Mouse (Mus musculus): Measurements from ENCODE around the gene Scn4b. TPM values are rescaled to one million over a fixed set of nuclear protein-coding genes. Genes with fewer than 3 reads are reported as not detected.

Gene Scn4b
- polyA plus RNA-seq, 1 experiment from 2014 or later, result 1.6 TPM

DNA sequence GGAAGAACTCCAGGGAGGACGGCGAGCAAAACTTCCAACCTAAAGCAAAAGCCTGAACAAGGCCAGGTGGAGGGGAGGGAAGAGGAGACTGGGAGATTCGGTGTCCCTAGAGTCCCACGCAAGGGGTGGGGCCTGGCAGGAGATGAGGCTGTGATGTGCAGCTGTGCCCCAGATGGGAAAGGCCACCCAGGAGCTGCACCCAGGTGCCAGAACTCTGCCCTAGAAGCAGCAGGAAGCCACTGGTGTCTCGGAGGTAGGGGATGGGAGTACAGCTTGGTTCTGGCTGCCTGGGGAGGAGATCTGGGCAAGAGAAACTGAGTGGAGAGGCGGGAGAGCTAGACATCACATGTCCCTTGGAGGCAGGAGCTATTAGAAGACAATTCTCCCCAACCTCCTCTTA is 17.2 kb upstream of the Scn4b start:
- H3K4me1 ChIP-seq (ENCODE audit: control insufficient read depth, insufficient read depth, low read length), result peaks cover 10% of the 10 kb centered on the region
- H3K4me3 ChIP-seq (ENCODE audit: low read length), result no peak overlapping the region
- WGBS, result 56% methylated on average over 6 of the region's 6 CpGs
- H3K4me2 ChIP-seq (ENCODE audit: low read depth, low read length), result no peak overlapping the region
- H3K27ac ChIP-seq (ENCODE audit: low read length), result no peak overlapping the region
- no peak; the same call in 1 of the 2 replicates for ATAC-seq (replicated peaks; ENCODE audit: extremely low read depth, insufficient read depth, low FRiP score)
- no peaks in the 10 kb centered on the region for H3K36me3 ChIP-seq (ENCODE audit: control insufficient read depth, insufficient read depth)
- no peaks in the 10 kb centered on the region for H3K27me3 ChIP-seq (ENCODE audit: control insufficient read depth, insufficient read depth, low read length)
- H3K9ac ChIP-seq (ENCODE audit: low read length), result no peak overlapping the region
- no peaks in the 10 kb centered on the region for H3K9me3 ChIP-seq (replicated peaks; ENCODE audit: control insufficient read depth, low read length)

- Histone ChIP-seq H3K4me1 (ENCODE audit: control insufficient read depth, insufficient read depth, low read length) (peaks cover 13% of the 10 kb centered on the region), H3K27ac (ENCODE audit: low read length) (no peak overlapping the region; the same call in 1 of the 2 replicates), H3K27me3 (ENCODE audit: control insufficient read depth, insufficient read depth, low read length) (no peaks in the 10 kb centered on the region), H3K4me3 (ENCODE audit: low read length) (peak overlapping the region; percentile 28), H3K9ac (ENCODE audit: low read length) (peak overlapping the region; percentile 27), H3K4me2 (ENCODE audit: low read depth, low read length) (peak overlapping the region; percentile 63), H3K9me3 (replicated peaks; ENCODE audit: control insufficient read depth, low read length) (no peaks in the 10 kb centered on the region), H3K36me3 (ENCODE audit: control insufficient read depth, insufficient read depth) (no peaks in the 10 kb centered on the region)
- 5% methylated on average over 10 of the region's 10 CpGs for WGBS
- peak; percentile 69 for ATAC-seq (replicated peaks; ENCODE audit: extremely low read depth, insufficient read depth, low FRiP score)
These were observed 16.4 kb upstream of the Scn4b start for GRCm38 (mm10) chr9:45121769-45122168.

DNA sequence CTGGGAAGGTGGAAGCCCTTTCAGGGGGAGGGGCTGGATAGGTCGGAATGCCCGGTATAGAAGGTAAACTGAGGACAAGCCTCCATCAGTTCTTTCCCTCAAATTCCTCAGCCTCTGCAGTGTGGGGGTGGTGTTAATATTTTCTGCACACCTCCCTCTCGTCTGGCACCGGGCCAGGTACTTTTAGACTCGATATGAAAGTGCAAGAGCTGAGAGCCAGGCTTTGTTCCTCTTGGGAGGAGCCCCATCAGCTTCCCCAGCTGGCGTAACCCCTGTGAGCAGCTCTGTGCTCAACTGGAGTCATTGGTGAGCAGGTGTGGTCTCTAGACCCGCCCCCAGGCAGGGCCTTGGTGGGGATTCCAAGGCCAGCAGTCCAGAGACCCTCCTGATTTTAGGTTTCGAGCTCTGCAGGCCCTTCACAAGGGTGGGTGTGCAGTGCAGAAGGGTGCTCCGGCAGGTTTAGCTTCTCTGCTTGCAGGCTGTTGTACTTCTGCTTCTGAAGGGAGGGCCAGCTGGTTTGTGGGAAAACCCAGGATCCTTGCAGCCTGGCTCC is 15.9 kb upstream of the Scn4b start:
- peak; percentile 53; the same call in 1 of the 2 replicates for ATAC-seq (replicated peaks; ENCODE audit: extremely low read depth, insufficient read depth, low FRiP score)

DNA sequence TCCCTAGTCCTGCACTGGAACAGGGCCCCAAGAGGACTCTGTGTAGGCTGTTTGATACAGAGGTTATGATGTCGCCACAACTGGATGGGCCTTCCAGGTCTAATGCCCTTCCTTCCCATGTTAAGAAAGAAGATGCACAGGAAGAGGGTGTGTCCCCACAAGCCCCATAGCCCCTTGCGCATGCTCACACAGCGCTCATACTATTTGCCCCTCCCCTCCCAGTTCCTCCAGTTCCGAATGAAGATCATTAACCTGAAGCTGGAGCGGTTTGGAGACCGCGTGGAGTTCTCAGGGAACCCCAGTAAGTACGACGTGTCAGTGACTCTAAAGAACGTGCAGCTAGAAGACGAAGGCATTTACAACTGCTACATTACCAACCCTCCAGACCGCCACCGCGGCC is 13.0 kb upstream of the Scn4b start:
- H3K4me1 ChIP-seq (ENCODE audit: control insufficient read depth, insufficient read depth, low read length), result peaks cover 9% of the 10 kb centered on the region
- no peak overlapping the region for H3K4me2 ChIP-seq (ENCODE audit: low read depth, low read length)
- H3K36me3 ChIP-seq (ENCODE audit: control insufficient read depth, insufficient read depth), result no peaks in the 10 kb centered on the region
- no peaks in the 10 kb centered on the region for H3K27me3 ChIP-seq (ENCODE audit: control insufficient read depth, insufficient read depth, low read length)
- H3K9ac ChIP-seq (ENCODE audit: low read length), result no peak overlapping the region
- H3K4me3 ChIP-seq (ENCODE audit: low read length), result no peak overlapping the region
- ATAC-seq (replicated peaks; ENCODE audit: extremely low read depth, insufficient read depth, low FRiP score), result no peak
- 86% methylated on average over 14 of the region's 14 CpGs for WGBS
- H3K9me3 ChIP-seq (replicated peaks; ENCODE audit: control insufficient read depth, low read length), result no peaks in the 10 kb centered on the region
- H3K27ac ChIP-seq (ENCODE audit: low read length), result no peak overlapping the region

More for the DNA sequence above, 15.9 kb upstream of the Scn4b start:
- Histone ChIP-seq H3K4me2 (ENCODE audit: low read depth, low read length) (peak overlapping the region; percentile 63), H3K9ac (ENCODE audit: low read length) (peak overlapping the region; percentile 12; the same call in 1 of the 2 replicates), H3K27ac (ENCODE audit: low read length) (peak overlapping the region; percentile 40), H3K36me3 (ENCODE audit: control insufficient read depth, insufficient read depth) (no peaks in the 10 kb centered on the region), H3K4me3 (ENCODE audit: low read length) (peak overlapping the region; percentile 28), H3K27me3 (ENCODE audit: control insufficient read depth, insufficient read depth, low read length) (no peaks in the 10 kb centered on the region), H3K4me1 (ENCODE audit: control insufficient read depth, insufficient read depth, low read length) (peaks cover 13% of the 10 kb centered on the region), H3K9me3 (replicated peaks; ENCODE audit: control insufficient read depth, low read length) (no peaks in the 10 kb centered on the region)
- 14% methylated on average over 9 of the region's 9 CpGs for WGBS

DNA sequence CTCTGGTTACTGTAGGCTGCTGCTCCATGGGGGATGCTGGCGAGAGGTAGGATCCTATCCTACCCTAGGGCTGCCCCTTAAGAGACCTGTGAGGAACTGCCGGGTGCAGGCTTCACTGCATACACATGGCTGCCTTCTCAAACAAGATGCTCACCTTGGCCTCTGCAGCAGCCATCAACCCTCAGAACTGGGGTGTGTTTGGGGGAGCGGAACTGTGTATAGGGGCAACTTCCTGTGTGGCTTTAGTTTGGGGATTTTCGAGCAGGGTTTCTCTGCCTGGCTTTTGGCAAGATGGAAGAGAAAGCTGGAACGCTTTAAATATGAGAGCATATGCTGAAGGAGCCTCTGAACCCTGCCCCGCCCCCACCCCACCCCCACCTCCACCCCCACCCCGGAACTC is 11.3 kb upstream of the Scn4b start:
- no peak overlapping the region for H3K27ac ChIP-seq (ENCODE audit: low read length)
- H3K36me3 ChIP-seq (ENCODE audit: control insufficient read depth, insufficient read depth), result no peaks in the 10 kb centered on the region
- 48% methylated on average over 7 of the region's 7 CpGs for WGBS
- H3K27me3 ChIP-seq (ENCODE audit: control insufficient read depth, insufficient read depth, low read length), result 0 out of 2 replicates have a peak, but pooled peaks cover 3% of the 10 kb centered on the region
- H3K9ac ChIP-seq (ENCODE audit: low read length), result no peak overlapping the region
- no peak for ATAC-seq (replicated peaks; ENCODE audit: extremely low read depth, insufficient read depth, low FRiP score)
- no peaks in the 10 kb centered on the region for H3K9me3 ChIP-seq (replicated peaks; ENCODE audit: control insufficient read depth, low read length)
- H3K4me2 ChIP-seq (ENCODE audit: low read depth, low read length), result no peak overlapping the region
- peaks cover 8% of the 10 kb centered on the region for H3K4me1 ChIP-seq (ENCODE audit: control insufficient read depth, insufficient read depth, low read length)
- no peak overlapping the region for H3K4me3 ChIP-seq (ENCODE audit: low read length)

DNA sequence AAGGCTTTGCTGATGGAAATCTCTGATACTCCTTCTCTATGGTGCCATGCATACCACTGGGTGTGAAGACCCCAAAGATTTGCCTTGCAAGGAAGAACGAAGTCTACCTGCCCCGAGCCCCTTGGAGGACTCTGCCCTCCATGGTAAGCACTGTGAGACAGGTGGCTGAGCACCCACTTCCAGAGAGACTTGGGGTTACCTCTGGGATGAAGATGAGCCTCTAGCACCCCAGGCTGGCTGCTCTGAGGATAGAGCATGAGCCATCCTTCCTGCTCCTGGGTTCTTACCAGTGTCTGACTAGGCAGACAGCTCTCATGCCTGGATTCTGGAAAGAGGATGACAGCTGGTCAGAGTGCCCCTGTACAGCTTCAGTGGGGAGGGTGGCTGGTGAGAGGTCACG is 8.1 kb upstream of the Scn4b start:
- Histone ChIP-seq H3K27ac (ENCODE audit: low read length) (no peak overlapping the region), H3K4me3 (ENCODE audit: low read length) (no peak overlapping the region), H3K9me3 (replicated peaks; ENCODE audit: control insufficient read depth, low read length) (no peaks in the 10 kb centered on the region), H3K36me3 (ENCODE audit: control insufficient read depth, insufficient read depth) (no peaks in the 10 kb centered on the region), H3K4me2 (ENCODE audit: low read depth, low read length) (no peak overlapping the region), H3K27me3 (ENCODE audit: control insufficient read depth, insufficient read depth, low read length) (peaks cover 12% of the 10 kb centered on the region; the same call in 1 of the 2 replicates), H3K4me1 (ENCODE audit: control insufficient read depth, insufficient read depth, low read length) (peaks cover 2% of the 10 kb centered on the region; the same call in 1 of the 2 replicates), H3K9ac (ENCODE audit: low read length) (no peak overlapping the region)
- no peak for ATAC-seq (replicated peaks; ENCODE audit: extremely low read depth, insufficient read depth, low FRiP score)
- WGBS, result 66% methylated on average over 3 of the region's 3 CpGs

DNA sequence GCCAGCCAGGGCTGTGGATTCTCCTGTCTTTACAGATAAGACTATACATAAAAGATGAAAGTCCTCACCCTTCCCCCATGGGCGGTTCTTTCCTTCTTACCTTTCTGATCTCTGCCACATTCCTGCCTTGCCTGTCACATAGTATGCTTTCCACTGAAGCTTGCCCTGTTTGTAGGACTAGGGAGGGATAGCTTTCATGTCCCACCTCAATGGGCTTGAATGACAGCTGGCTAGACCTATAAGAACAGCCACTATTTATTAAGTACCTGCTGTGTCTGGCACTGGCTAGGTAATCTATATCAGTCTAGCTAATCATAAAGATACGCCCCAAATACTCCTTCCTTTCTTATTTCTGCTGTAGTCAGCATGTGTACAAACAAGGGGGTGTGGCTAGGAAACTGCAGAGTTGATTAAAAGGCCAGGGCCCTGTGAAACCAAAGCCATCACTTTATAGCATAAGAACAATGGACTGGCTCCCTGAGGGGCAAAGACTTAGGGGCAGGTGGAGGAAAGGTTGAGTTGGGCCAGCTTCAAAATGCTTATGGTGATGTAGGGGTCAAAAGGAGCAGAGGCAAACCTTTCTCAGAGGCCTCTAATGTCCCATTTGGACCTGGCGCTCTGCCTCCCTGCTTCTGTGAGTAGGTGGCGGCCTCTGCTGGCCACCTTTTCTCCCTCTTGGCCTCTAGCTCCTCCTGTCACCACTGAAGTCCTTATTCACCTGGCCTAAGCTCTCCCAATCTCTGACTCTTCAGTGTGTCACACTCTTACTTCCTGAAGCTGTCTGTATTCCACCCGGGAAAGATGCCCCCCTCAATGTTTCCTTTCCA is 4.5 kb upstream of the Scn4b start:
- Histone ChIP-seq H3K36me3 (ENCODE audit: control insufficient read depth, insufficient read depth) (no peaks in the 10 kb centered on the region), H3K9ac (ENCODE audit: low read length) (no peak overlapping the region), H3K9me3 (replicated peaks; ENCODE audit: control insufficient read depth, low read length) (no peaks in the 10 kb centered on the region), H3K27ac (ENCODE audit: low read length) (no peak overlapping the region), H3K4me1 (ENCODE audit: control insufficient read depth, insufficient read depth, low read length) (peaks cover 16% of the 10 kb centered on the region), H3K4me2 (ENCODE audit: low read depth, low read length) (no peak overlapping the region), H3K27me3 (ENCODE audit: control insufficient read depth, insufficient read depth, low read length) (peaks cover 31% of the 10 kb centered on the region), H3K4me3 (ENCODE audit: low read length) (no peak overlapping the region)
- no peak for ATAC-seq (replicated peaks; ENCODE audit: extremely low read depth, insufficient read depth, low FRiP score)
- WGBS, result 20% methylated on average over 5 of the region's 5 CpGs

DNA sequence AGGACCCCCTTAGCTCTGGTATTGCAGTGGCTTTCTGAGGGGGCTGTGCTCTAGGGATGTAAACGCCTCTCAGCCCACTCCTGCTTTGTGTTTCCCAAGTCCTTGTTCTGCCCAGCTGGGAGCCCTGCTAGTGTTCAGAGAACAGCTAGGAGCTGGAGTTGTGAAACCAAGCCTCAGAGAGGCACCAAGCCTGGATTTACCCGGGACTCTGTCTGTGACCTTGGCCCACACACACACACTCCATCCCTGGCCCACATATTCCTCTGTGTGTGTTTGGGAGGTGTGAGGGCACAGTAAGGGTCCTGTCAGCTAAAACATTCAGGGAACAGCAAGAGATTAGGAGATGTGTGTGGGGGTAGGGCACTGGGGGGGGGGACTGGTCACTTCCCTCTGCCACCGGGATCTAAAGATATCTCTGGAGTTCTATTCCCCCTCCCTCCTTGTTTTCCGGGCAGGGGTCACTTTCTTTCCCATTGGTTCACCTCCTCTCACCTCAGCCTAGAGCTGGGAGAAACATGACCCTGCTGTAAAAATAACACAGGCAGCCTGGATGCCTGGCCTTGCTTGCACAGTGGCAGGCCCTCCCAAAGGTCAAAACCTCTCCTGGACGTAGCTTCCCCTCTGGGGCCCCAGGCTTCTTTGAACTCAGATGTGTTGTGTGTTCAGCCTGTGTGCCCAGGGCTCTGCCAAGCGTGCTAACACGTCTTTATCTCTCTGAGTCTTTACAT is 1.6 kb upstream of the Scn4b start:
- H3K4me3 ChIP-seq (ENCODE audit: low read length), result no peak overlapping the region

More for the DNA sequence above, 1.6 kb upstream of the Scn4b start:
- H3K27me3 ChIP-seq (ENCODE audit: control insufficient read depth, insufficient read depth, low read length), result peaks cover 52% of the 10 kb centered on the region
- no peak overlapping the region for H3K27ac ChIP-seq (ENCODE audit: low read length)
- H3K4me1 ChIP-seq (ENCODE audit: control insufficient read depth, insufficient read depth, low read length), result peaks cover 18% of the 10 kb centered on the region
- WGBS, result 14% methylated on average over 7 of the region's 7 CpGs
- no peak overlapping the region for H3K4me2 ChIP-seq (ENCODE audit: low read depth, low read length)
- no peaks in the 10 kb centered on the region for H3K9me3 ChIP-seq (replicated peaks; ENCODE audit: control insufficient read depth, low read length)
- no peak; the same call in 1 of the 2 replicates for ATAC-seq (replicated peaks; ENCODE audit: extremely low read depth, insufficient read depth, low FRiP score)
- no peak overlapping the region for H3K9ac ChIP-seq (ENCODE audit: low read length)
- no peaks in the 10 kb centered on the region for H3K36me3 ChIP-seq (ENCODE audit: control insufficient read depth, insufficient read depth)
